Mouse (Mus musculus) forebrain, embryonic 15.5 days (tissue): Measurements from ENCODE around the gene Ptprt. TPM values are rescaled to one million over a fixed set of nuclear protein-coding genes. Genes with fewer than 3 reads are reported as not detected.

Experiments
- ATAC-seq: fragments of 200-750 bp; cut with Nextera tagmentation; replicated peaks from 2 replicates; pipeline ENCODE4 v1.8.0; 2017; ENCODE audit warnings: mild to moderate bottlenecking, moderate TSS enrichment, moderate library complexity
- H3K27ac ChIP-seq: fragments of 300-500 bp; sonication (generic); replicated peaks from 2 replicates; pipeline ENCODE4 v1.5.1; 2015; ENCODE audit warnings: mild to moderate bottlenecking, inconsistent platforms
- H3K27me3 ChIP-seq: fragments of 300-500 bp; sonication (generic); 2 replicates; pipeline ENCODE4 v1.6.1; 2015; ENCODE audit warnings: inconsistent platforms
- H3K36me3 ChIP-seq: fragments of 300-500 bp; sonication (generic); 2 replicates; pipeline ENCODE4 v1.6.1; 2015; ENCODE audit warnings: mild to moderate bottlenecking, inconsistent platforms
- H3K4me1 ChIP-seq: fragments of 300-500 bp; sonication (generic); 2 replicates; pipeline ENCODE4 v1.6.1; 2015; ENCODE audit warnings: inconsistent platforms
- H3K4me2 ChIP-seq: fragments of 300-500 bp; sonication (generic); replicated peaks from 2 replicates; pipeline ENCODE4 v1.6.1; 2015; ENCODE audit warnings: mild to moderate bottlenecking, inconsistent platforms
- H3K4me3 ChIP-seq: fragments of 300-500 bp; sonication (generic); 2 replicates; pipeline ENCODE4 v1.5.1; 2015; ENCODE audit warnings: mild to moderate bottlenecking, inconsistent platforms
- H3K9ac ChIP-seq: fragments of 300-500 bp; sonication (generic); replicated peaks from 2 replicates; pipeline ENCODE4 v1.6.1; 2015; ENCODE audit warnings: mild to moderate bottlenecking, inconsistent platforms
- H3K9me3 ChIP-seq: fragments of 300-500 bp; sonication (generic); 2 replicates; pipeline ENCODE4 v1.6.1; 2016; ENCODE audit warnings: inconsistent platforms
- WGBS: fragments of 180-500 bp; shearing (Covaris S2); methylation state at CpG from one replicate; pipeline ENCODE4 v1.1.7; 2015; ENCODE audit warnings: mixed read lengths; 5-methylcytosine and 5-hydroxymethylcytosine counted together
- polyA plus RNA-seq: library from polyadenylated mRNA; unstranded; fragments of >200 nt; fragmentation: Nextera tagmentation; extraction: Ambion mirVana; gene quantifications from 2 replicates; pipeline ENCODE4 v1.2.1, GENCODE M21; 2015

Gene Ptprt
- polyA plus RNA-seq, 1 experiment from 2014 or later = 8.2 TPM

DNA sequence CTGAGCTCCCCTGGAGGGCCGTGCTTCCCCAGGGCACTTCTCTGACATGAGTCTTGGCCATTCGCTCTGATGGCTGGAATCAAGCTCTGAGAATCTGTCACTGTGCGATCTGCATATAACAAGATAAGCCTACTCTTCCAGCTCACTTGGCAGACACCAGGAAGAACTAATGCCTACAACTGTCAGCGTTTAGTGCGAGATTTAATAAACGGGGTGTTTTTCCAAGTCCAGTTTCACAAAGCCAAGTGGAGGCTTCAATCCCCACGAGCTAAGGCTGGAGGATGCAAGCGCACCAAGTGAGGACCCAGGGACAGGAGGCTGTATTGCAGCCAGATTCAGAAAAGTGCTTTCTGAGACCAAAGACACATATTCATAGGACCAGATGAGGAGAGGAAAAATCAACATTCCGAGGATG lies 161.4 kb downstream of the Ptprt start:
- Histone ChIP-seq H3K27me3 (no peaks in the 10 kb centered on the region), H3K4me2 (no peak overlapping the region), H3K9ac (no peak overlapping the region), H3K4me1 (0 out of 2 replicates have a peak, but pooled peaks cover 5% of the 10 kb centered on the region), H3K36me3 (no peaks in the 10 kb centered on the region), H3K9me3 (no peaks in the 10 kb centered on the region), H3K27ac (peak overlapping the region; percentile 16), H3K4me3 (no peak overlapping the region)
- 69% methylated on average over 9 of the region's 9 CpGs for WGBS
- ATAC-seq = no peak

DNA sequence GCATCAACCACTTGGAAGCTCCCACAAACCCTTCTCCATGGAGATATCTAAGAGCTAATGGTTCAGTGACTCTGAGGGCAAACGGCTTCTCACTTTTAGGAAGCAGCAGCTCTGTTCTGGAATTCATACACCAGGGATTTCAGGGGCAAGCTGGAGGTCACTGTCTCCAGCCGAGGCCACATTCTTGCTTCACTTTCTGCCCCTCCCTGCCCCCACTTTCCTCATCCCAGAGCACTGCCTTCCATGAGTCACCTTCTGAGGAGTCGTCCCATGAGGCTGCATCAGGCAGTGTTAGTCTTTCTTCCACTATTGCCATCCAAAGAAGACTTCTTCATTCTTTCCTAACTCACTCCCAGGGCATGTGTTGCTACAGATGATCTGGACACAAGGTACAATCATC lies 162.8 kb downstream of the Ptprt start:
- no peak overlapping the region for H3K27ac ChIP-seq
- H3K9me3 ChIP-seq = no peaks in the 10 kb centered on the region
- no peaks in the 10 kb centered on the region for H3K36me3 ChIP-seq
- 0 out of 2 replicates have a peak, but pooled peaks cover 5% of the 10 kb centered on the region for H3K4me1 ChIP-seq
- no peak overlapping the region for H3K4me2 ChIP-seq
- no peak overlapping the region for H3K9ac ChIP-seq
- ATAC-seq = no peak
- H3K27me3 ChIP-seq = no peaks in the 10 kb centered on the region
- no peak overlapping the region for H3K4me3 ChIP-seq
- WGBS = 65% methylated on average over 3 of the region's 3 CpGs

DNA sequence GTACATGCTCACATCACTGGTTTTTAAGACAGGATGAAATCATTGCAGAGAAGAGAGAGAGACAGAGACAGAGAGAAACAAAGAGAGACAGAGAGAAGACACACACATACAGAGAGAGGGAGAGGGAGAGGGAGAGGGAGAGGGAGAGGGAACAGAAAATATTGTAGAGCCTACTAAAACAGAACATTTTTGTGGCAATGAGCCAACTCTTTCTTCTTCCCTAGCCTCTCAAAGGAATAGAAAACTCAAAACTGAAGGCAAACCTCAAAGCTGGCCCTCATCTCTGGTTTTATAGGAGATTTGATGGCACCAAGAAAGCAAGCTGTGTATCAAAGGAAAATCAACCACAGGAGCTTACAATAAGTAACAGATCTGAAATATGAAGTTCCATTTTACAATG lies 176.9 kb downstream of the Ptprt start:
- Histone ChIP-seq H3K27me3 (no peaks in the 10 kb centered on the region), H3K4me3 (no peak overlapping the region), H3K9ac (no peak overlapping the region), H3K36me3 (no peaks in the 10 kb centered on the region), H3K27ac (no peak overlapping the region), H3K4me2 (no peak overlapping the region), H3K4me1 (no peaks in the 10 kb centered on the region), H3K9me3 (no peaks in the 10 kb centered on the region)
- no peak for ATAC-seq

DNA sequence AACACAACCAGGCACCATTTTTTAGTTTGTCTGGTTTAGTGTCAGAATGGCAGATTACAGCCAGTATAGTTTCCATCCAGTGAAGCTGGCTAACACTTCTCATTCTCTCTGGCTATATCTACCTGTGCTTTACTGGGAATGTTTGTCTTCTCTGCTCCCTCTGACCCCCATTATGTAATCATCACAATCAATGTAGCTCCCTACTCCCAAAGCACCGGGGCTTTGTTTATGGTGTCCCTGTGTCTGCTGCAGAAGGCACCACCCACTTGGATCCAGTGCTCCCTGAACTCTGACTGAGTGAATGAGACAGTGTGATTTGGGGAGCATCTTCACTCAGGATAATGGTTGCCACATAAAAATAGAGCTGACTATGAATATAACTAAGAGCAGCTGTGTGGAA lies 217.8 kb downstream of the Ptprt start:
- Histone ChIP-seq H3K27ac (no peak overlapping the region), H3K9me3 (no peaks in the 10 kb centered on the region), H3K4me2 (no peak overlapping the region), H3K4me1 (no peaks in the 10 kb centered on the region), H3K36me3 (no peaks in the 10 kb centered on the region), H3K4me3 (no peak overlapping the region), H3K9ac (no peak overlapping the region), H3K27me3 (no peaks in the 10 kb centered on the region)
- no peak for ATAC-seq
- 76% methylated on average over 1 of the region's 1 CpGs for WGBS

DNA sequence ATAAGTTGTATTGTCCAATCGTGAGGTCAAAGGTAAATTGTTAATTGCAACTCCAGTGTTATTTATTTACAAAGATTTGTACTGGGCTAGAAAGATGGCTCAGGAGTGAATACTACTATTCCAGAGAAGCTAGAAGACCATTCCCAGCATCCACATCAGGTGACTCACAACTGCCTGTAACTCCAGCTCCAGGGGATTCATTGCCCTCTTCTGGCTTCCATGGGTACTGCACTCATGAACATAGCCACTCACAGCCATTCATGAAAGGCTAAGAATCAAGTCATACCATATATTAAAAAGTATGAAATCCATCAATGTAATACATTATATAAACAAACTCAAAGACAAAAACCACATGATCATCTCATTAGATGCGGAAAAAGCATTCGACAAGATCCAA lies 224.3 kb downstream of the Ptprt start:
- no peak for ATAC-seq
- 90% methylated on average over 3 of the region's 3 CpGs for WGBS
- H3K9ac ChIP-seq = no peak overlapping the region

DNA sequence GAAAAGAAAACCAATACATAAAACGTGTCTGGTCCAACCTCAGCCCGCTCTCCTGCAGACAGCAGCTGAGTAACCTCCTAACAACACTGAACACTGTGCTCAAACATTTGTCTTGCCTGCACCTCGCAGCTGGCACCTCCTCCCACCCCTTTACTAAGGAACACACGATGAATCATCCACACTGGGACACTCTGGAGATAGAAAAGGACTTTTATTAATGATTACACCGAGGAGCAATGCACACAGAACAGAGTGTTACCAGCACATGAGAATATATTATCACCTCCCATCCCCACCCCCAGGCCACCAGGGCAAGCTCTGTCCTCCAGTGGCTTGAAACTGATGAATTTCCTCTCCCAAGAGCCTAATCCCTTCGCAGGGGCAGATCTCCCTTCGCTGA lies 230.8 kb downstream of the Ptprt start:
- 84% methylated on average over 7 of the region's 7 CpGs for WGBS
- H3K4me2 ChIP-seq = no peak overlapping the region
- no peak for ATAC-seq

More for the DNA sequence above, 224.3 kb downstream of the Ptprt start:
- H3K36me3 ChIP-seq = no peaks in the 10 kb centered on the region
- no peaks in the 10 kb centered on the region for H3K4me1 ChIP-seq
- no peaks in the 10 kb centered on the region for H3K27me3 ChIP-seq
- H3K9me3 ChIP-seq = no peaks in the 10 kb centered on the region
- no peak overlapping the region for H3K4me2 ChIP-seq
- no peak overlapping the region for H3K27ac ChIP-seq
- H3K4me3 ChIP-seq = no peak overlapping the region

DNA sequence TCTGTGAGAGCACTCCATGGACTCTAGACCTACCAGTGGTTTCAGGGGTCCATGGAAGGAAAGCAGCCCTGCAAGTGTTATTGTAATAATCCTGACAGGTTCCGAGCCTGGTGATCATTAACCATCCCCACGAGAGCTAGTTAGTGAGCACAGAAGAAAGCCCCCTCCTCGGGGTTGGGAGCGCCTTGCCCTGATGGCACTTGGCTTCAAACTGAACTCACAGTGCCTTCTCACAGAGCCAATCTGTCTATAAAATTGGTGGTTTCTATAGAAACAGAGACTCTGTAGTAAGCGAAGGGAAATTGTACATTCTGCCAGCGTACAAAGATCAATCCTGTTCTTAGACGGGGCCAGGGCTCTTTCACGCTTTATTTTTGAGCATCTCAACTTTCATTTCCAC lies 234.8 kb downstream of the Ptprt start:
- no peaks in the 10 kb centered on the region for H3K36me3 ChIP-seq
- no peaks in the 10 kb centered on the region for H3K9me3 ChIP-seq
- WGBS = 75% methylated on average over 8 of the region's 8 CpGs
- no peak for ATAC-seq
- H3K9ac ChIP-seq = no peak overlapping the region
- H3K4me2 ChIP-seq = no peak overlapping the region
- H3K27ac ChIP-seq = no peak overlapping the region
- H3K4me1 ChIP-seq = no peaks in the 10 kb centered on the region
- no peak overlapping the region for H3K4me3 ChIP-seq
- H3K27me3 ChIP-seq = no peaks in the 10 kb centered on the region

More for the DNA sequence above, 230.8 kb downstream of the Ptprt start:
- H3K36me3 ChIP-seq = no peaks in the 10 kb centered on the region
- H3K4me1 ChIP-seq = no peaks in the 10 kb centered on the region
- H3K27me3 ChIP-seq = no peaks in the 10 kb centered on the region
- no peak overlapping the region for H3K27ac ChIP-seq
- H3K9me3 ChIP-seq = no peaks in the 10 kb centered on the region
- no peak overlapping the region for H3K9ac ChIP-seq
- H3K4me3 ChIP-seq = no peak overlapping the region

DNA sequence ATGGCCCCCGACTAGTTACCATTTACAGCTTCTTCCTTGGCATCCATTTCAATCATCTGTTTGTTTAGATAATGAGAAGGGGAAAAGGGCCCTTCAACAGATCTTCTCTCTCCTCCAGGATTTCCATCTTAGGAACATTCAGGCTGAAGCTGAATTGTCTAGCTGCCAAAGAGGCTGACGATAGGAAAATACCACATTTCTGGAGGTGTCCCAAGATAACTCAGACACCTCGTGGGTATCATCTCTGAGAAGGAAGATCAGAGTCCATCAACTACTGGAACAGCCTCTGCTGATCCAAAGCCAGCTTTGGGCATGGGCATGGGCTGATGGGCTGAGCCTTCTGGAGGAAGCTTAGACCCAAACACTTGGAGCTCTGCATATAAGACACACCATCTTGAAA lies 242.8 kb downstream of the Ptprt start:
- WGBS = 70% methylated on average over 3 of the region's 3 CpGs
- ATAC-seq = no peak

DNA sequence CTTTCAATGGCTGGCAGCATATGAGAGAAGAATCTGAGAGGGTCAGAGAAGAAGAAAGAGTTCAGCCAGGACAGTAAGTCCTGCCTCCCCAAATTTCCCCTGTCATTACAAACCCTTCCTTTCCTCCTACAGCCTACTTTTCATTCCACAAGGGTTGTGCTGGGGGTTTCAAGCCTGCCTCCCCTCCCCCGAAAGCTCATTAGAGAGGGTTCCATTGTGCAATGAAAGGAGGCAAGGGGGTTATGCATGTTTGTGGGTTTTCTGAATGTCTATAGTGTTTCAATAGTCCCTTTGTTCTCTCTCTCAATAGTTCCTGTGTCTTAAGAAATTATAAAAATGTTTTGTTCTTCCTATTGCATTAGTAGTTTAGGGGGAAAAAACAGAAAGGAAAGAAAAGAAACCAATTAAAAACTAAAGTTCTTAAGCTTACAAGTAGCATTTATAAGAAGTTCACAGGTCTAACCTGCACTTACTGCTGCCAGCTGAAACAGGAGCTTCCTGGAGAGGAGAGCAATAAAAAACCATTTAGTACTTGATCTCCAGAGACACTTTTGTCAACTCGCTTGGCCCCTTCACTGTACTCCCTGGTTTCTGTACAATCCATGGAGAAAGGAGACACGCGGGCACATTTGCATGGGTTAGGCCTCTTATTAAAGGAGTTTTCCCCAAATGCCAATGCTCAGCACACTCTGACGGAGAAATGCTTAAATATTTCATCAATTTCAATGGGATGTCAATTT lies 247.7 kb downstream of the Ptprt start:
- peaks cover 17% of the 10 kb centered on the region for H3K4me1 ChIP-seq
- H3K4me3 ChIP-seq = no peak overlapping the region
- H3K4me2 ChIP-seq = no peak overlapping the region
- H3K9me3 ChIP-seq = no peaks in the 10 kb centered on the region
- WGBS = 7% methylated on average over 5 of the region's 5 CpGs
- no peaks in the 10 kb centered on the region for H3K27me3 ChIP-seq
- no peaks in the 10 kb centered on the region for H3K36me3 ChIP-seq
- no peak overlapping the region for H3K9ac ChIP-seq
- peak; percentile 71 for ATAC-seq
- H3K27ac ChIP-seq = 0 out of 2 replicates have a peak overlapping the region, but pooled peaks have one; percentile 19

More for the DNA sequence above, 242.8 kb downstream of the Ptprt start:
- Histone ChIP-seq H3K9ac (no peak overlapping the region), H3K4me2 (no peak overlapping the region), H3K27ac (no peak overlapping the region), H3K9me3 (no peaks in the 10 kb centered on the region), H3K4me3 (no peak overlapping the region), H3K4me1 (peaks cover 6% of the 10 kb centered on the region; the same call in 1 of the 2 replicates), H3K36me3 (no peaks in the 10 kb centered on the region), H3K27me3 (no peaks in the 10 kb centered on the region)

DNA sequence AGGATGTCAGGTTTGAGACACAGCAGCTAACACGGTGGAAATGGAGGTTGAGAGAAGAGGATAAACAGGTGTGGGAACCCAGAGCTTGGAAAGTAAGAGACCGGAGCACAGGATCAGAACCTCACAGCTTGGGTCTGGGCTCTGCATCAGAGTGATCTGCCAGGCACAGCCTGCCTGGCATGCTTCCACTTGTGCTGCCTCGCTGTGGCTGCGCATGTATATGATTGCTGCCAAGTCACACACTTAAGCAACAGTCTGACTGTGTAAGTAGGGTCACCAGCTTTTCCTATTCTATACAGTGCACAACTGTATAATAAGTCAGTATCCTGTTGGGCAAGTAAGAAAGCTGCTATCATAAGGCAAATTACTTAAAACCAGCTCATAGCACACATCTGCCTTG lies 249.9 kb downstream of the Ptprt start:
- Histone ChIP-seq H3K27me3 (no peaks in the 10 kb centered on the region), H3K4me2 (no peak overlapping the region), H3K9ac (no peak overlapping the region), H3K9me3 (no peaks in the 10 kb centered on the region), H3K36me3 (no peaks in the 10 kb centered on the region), H3K27ac (no peak overlapping the region), H3K4me1 (peaks cover 17% of the 10 kb centered on the region), H3K4me3 (no peak overlapping the region)
- 0 out of 2 replicates have a peak, but pooled peaks have one; percentile 64 for ATAC-seq
- 52% methylated on average over 4 of the region's 4 CpGs for WGBS

DNA sequence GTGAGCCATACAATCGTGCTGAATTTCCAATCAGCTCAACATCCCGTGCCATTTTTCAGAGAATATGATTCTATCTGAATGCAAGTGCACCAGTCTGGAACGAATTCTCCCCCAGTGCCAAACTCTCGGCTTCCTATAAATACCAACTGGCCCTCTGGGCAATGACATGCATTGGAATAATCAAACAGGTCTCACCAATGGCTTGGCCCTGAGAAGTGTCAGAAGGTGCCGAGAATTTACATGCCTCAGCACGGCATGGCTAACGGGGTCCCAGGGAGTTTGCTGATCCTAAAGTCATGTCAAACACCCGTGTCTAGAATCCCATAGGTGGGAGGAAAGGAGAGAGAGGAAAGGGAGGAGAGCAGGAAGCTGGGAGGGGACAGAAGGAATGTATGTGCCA lies 251.7 kb downstream of the Ptprt start:
- no peak overlapping the region for H3K9ac ChIP-seq
- peaks cover 17% of the 10 kb centered on the region for H3K4me1 ChIP-seq
- 77% methylated on average over 8 of the region's 8 CpGs for WGBS
- H3K27ac ChIP-seq = no peak overlapping the region
- no peak for ATAC-seq
- no peak overlapping the region for H3K4me2 ChIP-seq
- no peak overlapping the region for H3K4me3 ChIP-seq
- H3K27me3 ChIP-seq = peaks cover 3% of the 10 kb centered on the region; the same call in 1 of the 2 replicates
- no peaks in the 10 kb centered on the region for H3K9me3 ChIP-seq
- no peaks in the 10 kb centered on the region for H3K36me3 ChIP-seq

DNA sequence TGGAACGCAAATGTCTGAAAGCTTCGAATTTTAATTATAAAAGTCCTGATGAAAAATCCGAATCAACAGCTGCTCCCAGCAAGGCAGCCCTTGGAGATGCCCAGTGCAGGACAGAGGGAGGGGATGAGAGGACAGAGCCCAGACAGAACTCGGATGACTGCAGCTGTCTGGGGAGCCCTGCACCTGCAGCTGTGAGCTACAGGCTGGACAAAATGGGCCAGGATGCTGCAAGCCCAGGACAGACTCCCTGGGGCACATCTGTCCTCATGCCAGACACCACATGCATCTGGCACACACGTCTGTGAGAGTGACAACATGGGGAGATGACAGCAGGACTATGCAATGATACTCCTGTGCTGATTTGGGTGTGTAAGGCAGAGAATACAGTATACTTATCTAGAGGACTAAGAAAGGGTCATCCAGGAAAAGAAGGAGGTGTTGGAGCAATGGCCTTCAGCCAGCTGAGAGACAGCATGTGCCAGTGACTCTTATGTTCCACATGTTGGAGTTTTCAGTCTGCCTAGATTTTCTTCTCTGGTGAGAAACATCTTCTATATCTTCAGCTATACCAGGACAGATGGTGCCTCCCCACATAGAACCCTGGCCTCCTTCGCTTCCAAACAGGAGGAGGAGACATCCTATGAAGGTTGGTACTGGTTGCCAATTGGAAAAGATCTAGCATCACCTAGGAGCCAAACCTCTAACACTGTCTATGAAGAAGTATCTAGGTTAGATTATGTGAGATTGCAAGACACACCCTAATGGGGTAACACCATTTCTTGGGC lies 259.4 kb downstream of the Ptprt start:
- Histone ChIP-seq H3K9ac (no peak overlapping the region), H3K36me3 (no peaks in the 10 kb centered on the region), H3K4me3 (no peak overlapping the region), H3K9me3 (no peaks in the 10 kb centered on the region), H3K4me1 (no peaks in the 10 kb centered on the region), H3K27ac (no peak overlapping the region), H3K27me3 (peaks cover 3% of the 10 kb centered on the region; the same call in 1 of the 2 replicates), H3K4me2 (no peak overlapping the region)
- 63% methylated on average over 6 of the region's 6 CpGs for WGBS
- ATAC-seq = no peak
